Mouse (Mus musculus): ENCODE data around the gene Tomm22. TPM values are rescaled to one million over a fixed set of nuclear protein-coding genes. Genes with fewer than 3 reads are reported as not detected.

Gene Tomm22
- total RNA-seq, 2 experiments from 2014 or later: 57.0 to 60.2 TPM

GRCm38 (mm10) chr15:79685141-79685641, 14.5 kb downstream of the Tomm22 start:
- DNase-seq (ENCODE audit: low spot score): peak; percentile 9

DNA sequence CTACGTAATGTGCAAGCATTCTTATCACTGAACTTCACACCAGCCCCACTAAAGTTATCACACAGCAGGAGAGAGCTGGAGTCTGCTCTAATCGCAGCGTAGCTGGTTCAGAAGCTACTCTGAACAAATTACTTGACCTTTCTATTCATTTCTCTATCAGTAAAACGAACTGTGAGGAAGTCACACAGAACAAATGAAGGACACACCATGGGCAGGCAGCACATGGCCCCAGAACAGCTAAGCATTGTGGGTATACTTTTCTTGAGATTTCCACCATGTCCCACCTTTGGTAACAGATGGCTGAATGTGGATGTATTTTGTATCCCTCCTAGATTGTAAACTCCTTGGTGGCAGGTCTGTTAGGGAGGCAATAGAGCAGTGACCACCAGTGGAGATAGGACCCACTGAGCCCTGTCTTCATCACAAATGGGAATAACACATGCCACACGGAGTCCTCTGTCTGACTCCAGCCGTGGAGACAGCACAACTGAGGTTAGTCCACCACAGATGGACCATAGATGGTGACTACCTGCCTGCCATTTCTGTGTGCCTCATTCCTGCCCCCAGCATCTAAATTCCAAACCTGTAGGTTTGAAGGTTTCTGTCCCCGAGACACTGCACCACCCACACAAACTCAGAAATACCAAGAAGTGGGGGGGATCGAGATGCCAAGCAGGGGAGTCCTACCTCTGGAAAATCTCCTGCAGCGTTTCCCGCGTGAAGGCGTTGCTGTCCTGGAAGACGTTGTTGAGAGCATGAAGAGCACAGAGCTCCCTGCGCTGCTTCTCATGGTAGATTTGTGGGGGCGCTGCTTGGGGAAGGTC, 15.6 kb downstream of the Tomm22 start:
- no peak for DNase-seq (ENCODE audit: low spot score)

DNA sequence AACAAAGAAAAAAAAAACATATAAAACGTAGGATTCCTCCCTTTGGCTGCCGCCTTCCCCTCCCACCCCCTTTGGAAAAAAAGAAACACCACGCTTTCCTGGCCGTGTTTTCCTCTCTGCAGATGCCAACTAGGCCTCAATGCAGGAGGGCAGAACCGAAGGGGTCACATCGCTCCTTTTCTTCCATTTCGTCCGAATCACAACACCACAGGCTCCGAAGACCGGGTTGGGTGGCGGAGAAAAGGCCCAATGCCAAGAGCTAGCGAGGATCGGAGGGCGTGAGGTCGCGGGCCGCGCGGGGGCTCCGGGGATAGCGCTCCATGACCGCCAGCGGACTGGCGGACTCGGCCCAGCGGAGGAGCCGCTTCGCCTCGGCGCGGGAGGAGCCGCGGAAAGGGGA, 16.5 kb downstream of the Tomm22 start:
- peak; percentile 51 for DNase-seq (ENCODE audit: low spot score)

DNA sequence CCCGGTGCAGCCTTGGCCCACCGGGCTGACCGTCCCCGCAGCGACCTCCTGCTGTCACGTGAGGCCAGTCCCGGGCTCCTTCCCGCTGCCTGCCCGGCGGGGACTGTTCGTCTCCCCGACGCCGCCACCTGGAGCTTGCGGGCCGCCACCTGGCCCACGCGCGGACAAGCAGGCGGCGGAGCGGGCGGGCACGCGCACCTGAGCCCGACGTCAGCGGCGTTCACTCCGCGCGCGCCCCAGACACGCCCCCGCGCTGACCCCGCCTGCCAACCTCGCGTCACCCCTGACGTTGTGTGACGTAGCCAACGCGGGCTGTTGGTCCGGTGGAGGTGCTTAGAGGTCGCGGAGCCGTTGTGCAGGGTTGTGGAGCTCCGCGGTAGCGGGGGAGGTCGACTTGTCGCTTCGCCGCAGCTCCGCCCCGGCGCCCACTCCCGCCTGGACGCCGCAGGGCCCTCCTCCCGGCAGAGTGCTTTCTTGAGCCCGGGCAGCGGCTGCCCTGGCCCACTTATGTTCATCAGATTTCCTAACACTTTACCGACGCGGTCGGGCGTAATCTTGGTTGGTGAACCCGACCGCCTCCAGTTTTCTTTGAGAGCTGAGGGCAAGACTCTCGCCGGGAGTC, 17.1 kb downstream of the Tomm22 start, which contains the start of gene Josd1:
TSS of gene Josd1 (minus strand) at position 274 of the 622 bp plus-strand sequence.
- DNase-seq (ENCODE audit: low spot score): peak; percentile 96

DNA sequence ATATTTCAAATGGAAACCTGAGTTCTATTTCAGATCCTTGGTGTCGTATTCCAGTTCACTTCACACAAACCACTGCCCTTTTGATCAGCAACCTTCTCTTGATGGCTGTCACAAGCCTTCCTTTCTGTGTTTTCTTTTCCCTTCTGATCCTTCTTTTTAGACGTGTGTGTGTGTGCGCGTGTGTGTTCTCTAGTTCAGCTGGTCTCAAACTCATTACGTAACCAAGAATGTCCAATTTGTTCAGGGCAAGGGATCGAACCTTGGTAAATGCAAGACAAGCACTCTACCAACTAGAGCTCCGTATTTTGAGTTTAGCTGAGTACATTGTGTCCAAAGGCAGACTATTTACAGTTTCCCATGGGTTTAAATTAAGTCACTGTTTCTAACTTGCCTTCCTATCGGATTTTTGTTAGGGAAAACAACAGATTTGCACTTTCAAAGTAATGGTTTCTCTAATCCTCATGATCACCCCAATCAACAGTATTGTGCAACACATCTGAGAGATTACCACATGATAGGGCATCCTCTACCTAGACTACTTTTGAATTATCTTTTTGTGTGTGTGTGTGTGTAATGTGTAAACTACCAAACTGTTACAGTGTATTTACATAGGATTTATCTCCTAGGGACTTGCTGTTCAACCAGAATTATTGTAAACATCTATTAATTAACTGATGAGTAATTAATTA, 17.8 kb downstream of the Tomm22 start:
- no peak for DNase-seq (ENCODE audit: low spot score)

GRCm38 (mm10) chr15:79689662-79690425, 19.2 kb downstream of the Tomm22 start:
- no peak for DNase-seq (ENCODE audit: low spot score)

GRCm38 (mm10) chr15:79690426-79691022, 19.9 kb downstream of the Tomm22 start, which contains the start of gene Gtpbp1:
Gene Gtpbp1, plus strand, starts transcription at chr15:79690845.
- peak; percentile 100 for DNase-seq (ENCODE audit: low spot score)

- peak; percentile 28 for DNase-seq (ENCODE audit: low spot score)
Measured at GRCm38 (mm10) chr15:79691023-79691508, 20.4 kb downstream of the Tomm22 start.

DNA sequence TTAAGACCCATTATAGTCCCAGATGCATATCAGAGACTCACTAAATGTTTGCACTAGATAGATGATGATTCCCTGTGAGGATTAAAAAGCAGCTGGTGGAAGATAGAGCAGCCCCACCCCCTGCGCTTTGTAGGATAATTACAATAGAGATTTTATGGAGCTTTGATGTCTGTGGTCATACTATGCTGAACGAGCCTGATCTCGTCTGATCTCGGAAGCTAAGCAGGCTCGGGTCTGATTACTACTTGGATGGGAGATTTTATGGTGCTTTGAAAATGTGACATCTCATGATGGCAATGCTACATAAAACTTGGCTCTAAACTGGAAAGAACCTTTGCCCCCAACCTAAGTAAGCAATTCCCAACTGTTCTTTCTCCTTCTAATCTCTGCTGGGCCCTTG, 21.7 kb downstream of the Tomm22 start:
- DNase-seq (ENCODE audit: low spot score): no peak

DNA sequence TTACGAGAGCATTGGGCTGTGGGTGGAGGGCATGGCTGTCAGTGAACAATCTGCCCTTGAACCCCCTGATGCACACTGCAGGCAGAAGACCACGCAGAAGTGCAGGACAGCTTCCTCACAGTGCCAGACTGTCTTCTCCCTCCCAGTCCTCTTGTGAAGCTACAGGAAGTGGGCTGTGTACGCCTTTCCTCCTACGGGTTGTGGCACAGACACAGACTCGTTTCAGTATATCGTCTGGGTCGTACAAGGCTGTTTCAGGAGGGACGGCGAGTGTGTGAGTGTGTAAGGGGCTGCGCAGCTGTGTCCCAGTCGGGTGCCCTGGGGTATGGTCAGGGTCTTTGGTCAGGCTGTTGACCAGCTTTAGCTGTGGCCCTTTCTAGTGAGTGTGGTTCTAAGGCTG, 23.1 kb downstream of the Tomm22 start:
- no peak for DNase-seq (ENCODE audit: low spot score)

GRCm38 (mm10) chr15:79694512-79694911, 23.9 kb downstream of the Tomm22 start:
- no peak for DNase-seq (ENCODE audit: low spot score)

GRCm38 (mm10) chr15:79695516-79695915, 24.9 kb downstream of the Tomm22 start:
- DNase-seq (ENCODE audit: low spot score): no peak

DNA sequence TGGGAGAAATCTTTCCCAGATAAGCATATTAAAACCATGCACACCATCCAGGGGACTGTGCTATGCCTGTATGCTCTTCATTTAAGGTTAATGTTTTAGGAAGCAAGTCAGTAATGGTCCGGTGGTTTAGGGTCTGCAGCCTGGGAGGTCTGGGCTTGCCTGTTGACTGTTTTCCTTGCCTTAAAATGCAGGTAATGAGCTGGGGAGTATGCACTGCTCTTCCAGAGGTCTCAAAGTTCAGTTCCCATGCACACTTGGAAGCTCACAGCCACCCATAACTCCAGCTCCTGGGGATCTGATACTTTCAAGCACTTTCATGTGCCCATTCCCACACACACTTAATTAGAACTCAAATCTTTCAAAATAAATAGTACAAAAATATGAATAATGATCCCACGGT, 25.8 kb downstream of the Tomm22 start:
- no peak for DNase-seq (ENCODE audit: low spot score)

- DNase-seq (ENCODE audit: low spot score): no peak
Measured at GRCm38 (mm10) chr15:79697011-79697410, 26.4 kb downstream of the Tomm22 start.

GRCm38 (mm10) chr15:79697558-79698187, 27.0 kb downstream of the Tomm22 start:
- no peak for DNase-seq (ENCODE audit: low spot score)

- no peak for DNase-seq (ENCODE audit: low spot score)
Measured at GRCm38 (mm10) chr15:79706603-79707214, 36.0 kb downstream of the Tomm22 start.

GRCm38 (mm10) chr15:79708229-79708822, 37.7 kb downstream of the Tomm22 start:
- DNase-seq (ENCODE audit: low spot score): no peak

- DNase-seq (ENCODE audit: low spot score): no peak
Measured at GRCm38 (mm10) chr15:79715646-79716045, 45.0 kb downstream of the Tomm22 start.

DNA sequence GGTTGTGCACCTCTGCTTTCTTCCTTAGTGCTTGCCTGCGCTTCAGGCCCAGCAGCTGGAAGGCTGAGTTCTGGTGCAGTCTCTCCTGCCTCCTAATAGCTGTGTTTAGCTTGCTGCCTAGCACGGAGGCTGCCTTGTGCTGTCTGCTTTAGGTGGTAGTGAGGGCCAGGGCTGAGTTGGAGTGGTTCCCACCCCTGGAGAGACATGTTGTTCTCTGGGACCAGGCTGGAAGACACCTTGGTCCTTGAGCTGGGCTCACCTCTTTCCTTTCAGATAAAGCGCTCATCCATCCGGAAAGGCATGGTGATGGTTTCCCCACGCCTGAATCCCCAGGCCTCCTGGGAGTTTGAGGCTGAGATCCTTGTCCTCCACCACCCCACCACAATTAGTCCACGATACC, 46.0 kb downstream of the Tomm22 start:
- no peak for DNase-seq (ENCODE audit: low spot score)

Data from gastrocnemius, adult 18-20 months (tissue).